Mouse (Mus musculus): ENCODE measurements around the gene Tyw3.

DNA sequence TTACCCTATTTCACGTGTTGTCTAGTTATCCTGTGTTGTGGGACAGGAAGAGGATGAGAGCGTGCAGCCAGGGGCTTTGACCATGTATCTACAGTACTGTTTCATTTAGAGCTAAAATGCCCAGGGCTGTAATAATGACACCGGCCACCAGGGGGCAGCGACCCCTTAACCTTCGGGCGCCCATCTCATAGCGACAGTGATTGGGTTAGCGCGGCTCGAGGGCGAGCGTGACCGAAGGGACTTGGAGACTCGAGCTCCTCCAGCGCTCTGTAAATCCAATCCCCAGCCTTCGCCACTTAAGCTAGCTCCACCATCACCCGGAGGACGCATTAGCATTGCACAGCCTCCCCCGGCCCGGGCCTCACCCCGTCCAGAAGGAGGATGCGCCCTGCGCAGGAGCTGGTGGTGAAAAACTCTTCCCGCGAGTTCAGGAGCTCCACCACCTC is 393 bp downstream of the Tyw3 start, which contains the start of gene Cryz:
- TF ChIP-seq GATA1 (IDR thresholded peaks at IDR 0.05; ENCODE audit: low read length) (no peak), TAL1 (IDR thresholded peaks at IDR 0.05; ENCODE audit: low read length) (no peak)
